Mouse (Mus musculus) thymus, postnatal 10 days (tissue): ENCODE results near the gene Lig4.

Experiments used
- DNase-seq, 2 experiments: peaks; one replicate each; pipeline ENCODE4 v3.0.0; 2021; ENCODE audit warnings: low spot score in 2 of 2

Gene Lig4

DNA sequence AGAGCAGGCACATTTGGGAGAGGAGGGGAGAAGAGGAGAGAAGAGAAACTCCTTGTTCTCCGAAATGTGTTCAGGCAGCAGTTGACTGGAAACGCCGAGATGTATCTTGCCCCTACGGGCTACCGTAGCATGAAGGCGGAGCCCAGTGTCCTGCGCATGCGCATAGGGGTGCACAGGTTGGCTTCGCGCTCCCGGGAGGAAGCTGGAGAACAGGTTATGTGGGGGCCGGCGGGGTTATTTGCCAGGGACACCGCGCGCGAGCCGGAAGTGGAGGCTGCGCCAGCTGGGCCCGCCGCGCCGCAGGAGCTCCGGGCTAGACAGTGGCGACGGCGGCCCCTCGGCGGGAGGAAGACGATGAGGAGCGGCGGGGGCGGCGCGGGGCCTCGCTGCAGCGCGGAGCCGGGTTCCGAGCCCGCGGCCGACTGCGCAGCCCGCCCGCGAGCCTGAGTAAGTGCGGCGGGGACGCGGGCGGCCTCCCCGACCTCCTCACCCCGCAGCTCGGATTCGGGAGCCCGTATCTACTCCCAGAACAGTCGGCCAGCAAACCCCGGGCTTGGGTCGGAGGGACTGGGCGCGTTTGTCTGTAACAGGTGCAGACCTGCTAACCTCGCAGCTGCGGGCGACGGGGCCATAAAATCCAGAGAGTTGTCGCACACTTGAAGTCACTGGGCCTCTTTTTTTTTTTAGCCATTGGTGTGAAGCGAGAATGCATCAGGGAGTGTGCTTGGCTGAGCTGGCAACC lies at the start of gene Lig4, which contains the start of gene Abhd13:
Lig4 (minus strand) TSS at position 114 of the 742 bp plus-strand sequence.
Abhd13 (plus strand) TSS at position 135 of the 742 bp plus-strand sequence.
- DNase-seq = peak; percentile 99

- DNase-seq = no peak
These were observed 39.7 kb upstream of the Lig4 start for GRCm38 (mm10) chr8:10017231-10017630.

DNA sequence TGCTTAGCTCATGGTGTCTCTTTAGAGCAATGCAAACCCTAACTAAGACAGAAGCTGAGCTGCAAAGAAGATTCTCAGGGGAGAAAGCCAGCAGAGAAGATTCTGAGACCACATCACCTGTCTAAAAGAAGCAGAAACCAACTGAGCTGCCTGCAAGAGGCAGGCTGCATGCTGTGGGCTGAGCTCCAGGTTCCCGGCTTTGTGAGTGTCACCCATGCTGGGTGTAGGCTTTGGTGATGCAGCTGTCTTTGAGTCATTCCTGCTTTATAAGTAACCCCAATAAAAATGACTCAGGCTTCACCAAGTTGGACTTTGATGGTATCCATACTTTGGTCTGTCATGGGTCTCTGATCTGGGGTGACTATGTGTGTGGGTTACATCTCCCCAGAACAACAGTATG lies 38.8 kb upstream of the Lig4 start:
- DNase-seq = no peak

GRCm38 (mm10) chr8:10007660-10008028 lies 30.2 kb upstream of the Lig4 start:
- DNase-seq = no peak

DNA sequence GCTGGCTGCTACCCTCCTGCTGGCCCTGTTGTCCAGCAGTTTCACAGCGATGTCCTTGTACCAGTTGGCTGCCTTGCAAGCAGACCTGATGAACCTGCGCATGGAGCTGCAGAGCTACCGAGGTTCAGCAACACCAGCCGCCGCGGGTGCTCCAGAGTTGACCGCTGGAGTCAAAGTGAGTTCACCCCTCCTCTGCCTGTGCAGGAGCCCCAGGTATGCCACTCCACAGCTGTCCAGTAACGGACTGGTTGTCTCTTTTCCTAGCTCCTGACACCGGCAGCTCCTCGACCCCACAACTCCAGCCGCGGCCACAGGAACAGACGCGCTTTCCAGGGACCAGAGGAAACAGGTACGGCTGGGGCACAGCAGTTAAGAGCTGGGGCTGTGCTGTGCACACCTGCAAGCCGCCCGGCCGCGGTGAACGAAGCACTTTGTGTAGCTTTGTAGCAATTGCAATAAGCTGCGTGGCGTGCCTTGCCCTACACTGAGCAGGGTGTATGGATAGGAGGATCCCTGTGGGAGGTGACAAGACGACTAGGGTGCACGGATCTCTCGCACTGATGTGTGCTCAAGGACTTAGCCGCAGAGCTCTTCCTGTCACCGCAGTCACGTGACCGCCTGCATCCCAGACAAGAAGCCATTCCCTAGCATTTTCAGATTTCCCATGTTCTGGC lies 29.6 kb upstream of the Lig4 start:
- DNase-seq = no peak

DNA sequence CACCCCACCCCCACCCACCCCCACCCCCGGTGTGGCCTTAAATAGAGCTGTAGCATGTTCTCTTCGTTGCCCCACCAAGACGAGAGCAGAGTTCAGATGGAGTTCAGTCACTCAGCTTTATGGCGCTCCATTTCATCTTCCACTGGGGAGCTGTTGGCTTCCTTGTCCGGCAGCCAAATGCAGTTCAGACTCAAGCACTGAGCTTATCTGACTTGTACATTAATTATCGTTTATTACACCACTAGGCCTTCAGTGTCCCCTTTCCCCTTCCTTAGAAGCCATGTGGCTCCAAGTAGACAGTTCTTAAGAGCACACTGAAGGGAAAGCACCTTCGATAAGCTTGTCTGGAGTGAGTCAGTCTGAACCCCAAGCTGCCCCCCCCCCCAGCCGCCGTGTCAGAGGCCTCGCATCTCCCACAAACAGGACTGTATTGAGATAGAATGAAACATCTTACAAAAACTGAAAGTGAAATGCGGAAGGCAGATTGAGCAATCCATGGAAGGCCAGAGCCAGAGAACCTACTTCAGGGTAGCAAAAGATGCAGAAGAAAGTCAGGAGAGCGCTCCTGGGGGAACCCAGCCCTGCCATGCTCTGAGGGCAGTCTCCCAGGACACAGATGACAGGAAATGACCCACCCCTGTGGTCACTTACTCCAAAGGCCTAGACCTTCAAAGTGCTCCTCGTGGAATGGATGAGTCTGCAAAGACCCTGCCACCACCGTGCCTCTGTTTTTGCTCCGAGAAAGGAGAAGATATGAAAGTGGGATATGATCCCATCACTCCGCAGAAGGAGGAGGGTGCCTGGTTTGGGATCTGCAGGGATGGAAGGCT lies 28.9 kb upstream of the Lig4 start, which contains the start of gene Tnfsf13b:
Tnfsf13b (plus strand) TSS at position 312 of the 830 bp plus-strand sequence.
- DNase-seq = no peak

- DNase-seq = no peak
These were observed 26.6 kb upstream of the Lig4 start for GRCm38 (mm10) chr8:10004115-10004514.

GRCm38 (mm10) chr8:9980188-9980587 lies 2.7 kb upstream of the Lig4 start:
- no peak for DNase-seq

GRCm38 (mm10) chr8:9979746-9980145 lies 2.3 kb upstream of the Lig4 start:
- DNase-seq = no peak

- DNase-seq = no peak
These were observed 1.2 kb upstream of the Lig4 start for GRCm38 (mm10) chr8:9978475-9979230.

- DNase-seq = peak in 1 of 2 experiments; percentile 29
These were observed 470 bp downstream of the Lig4 start for GRCm38 (mm10) chr8:9977016-9977415.

DNA sequence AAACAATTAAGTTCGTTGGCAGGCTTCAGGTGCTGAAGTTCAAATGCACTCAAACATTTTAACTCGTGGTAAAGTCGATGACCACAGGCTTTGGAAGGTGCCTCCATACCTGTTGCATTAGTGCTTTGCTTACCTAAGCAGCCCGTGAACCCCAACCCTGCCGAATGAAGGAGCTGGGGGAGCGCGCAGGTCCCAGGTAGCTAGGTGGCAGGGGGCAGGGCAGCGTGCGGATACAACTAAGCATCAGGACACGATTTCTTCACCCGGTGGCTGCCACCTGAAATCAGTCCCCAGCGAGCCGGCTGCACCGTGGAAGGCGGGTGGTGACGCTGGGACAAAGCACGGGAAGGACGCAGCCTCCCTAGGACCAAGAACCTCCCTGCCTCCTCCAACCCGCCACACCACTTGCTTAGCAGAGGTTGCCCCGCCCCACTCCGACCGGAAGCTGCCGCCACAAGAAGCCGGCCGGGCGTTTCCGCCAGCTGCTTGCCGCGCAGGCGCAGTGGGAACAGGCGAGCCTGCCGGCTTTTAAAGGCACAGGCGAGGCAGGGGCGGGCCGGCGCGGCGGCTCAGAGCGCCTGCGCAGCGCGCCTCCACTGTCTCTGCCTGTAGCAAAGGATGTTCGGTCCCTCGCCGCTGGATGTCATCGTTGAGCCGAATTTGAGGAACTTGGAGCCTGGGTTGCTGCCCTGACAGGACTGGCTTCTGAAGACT lies 1.4 kb downstream of the Lig4 start:
- DNase-seq = peak; percentile 97 to 98

DNA sequence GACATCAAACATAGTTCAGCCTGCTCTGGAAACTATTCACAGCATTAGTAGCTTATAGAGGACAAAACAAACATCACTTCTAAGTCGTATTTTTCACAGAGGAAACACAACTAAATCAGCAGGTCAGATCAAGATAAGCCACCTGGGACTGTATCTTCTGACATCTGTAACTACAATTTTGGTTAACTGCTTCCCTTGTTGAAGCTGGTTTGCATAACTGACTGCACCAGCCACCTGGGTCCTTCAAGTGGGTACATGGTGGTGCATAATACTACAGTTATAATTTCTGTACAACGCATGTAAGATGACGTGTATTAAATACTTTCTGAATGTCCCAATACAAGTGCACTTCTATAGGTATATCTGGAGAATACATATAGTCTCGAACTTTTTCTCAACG lies 2.2 kb downstream of the Lig4 start:
- DNase-seq = peak; percentile 48 to 52

DNA sequence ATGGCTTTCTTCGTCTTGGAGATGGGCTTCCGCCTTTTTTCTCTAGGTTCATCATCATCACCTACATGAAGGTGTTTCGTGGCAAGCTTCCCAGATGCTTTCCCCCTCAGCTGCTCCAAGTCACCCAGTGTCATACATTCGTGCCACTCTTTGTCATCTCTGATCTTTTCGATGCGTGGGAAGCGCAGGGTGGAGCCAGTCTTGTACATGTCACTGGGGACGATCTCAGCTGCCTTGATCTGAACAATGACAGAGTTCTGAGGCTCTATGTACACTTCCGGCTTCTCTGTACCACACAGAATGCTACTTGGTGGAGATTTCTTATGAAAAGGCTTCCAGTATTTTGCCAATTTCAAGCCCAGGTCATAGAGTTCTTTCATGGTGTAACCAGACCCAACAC lies 5.6 kb downstream of the Lig4 start:
- DNase-seq = no peak

- no peak for DNase-seq
These were observed 17.6 kb downstream of the Lig4 start for GRCm38 (mm10) chr8:9959919-9960318.

GRCm38 (mm10) chr8:9958338-9958737 lies 19.1 kb downstream of the Lig4 start:
- DNase-seq = no peak

DNA sequence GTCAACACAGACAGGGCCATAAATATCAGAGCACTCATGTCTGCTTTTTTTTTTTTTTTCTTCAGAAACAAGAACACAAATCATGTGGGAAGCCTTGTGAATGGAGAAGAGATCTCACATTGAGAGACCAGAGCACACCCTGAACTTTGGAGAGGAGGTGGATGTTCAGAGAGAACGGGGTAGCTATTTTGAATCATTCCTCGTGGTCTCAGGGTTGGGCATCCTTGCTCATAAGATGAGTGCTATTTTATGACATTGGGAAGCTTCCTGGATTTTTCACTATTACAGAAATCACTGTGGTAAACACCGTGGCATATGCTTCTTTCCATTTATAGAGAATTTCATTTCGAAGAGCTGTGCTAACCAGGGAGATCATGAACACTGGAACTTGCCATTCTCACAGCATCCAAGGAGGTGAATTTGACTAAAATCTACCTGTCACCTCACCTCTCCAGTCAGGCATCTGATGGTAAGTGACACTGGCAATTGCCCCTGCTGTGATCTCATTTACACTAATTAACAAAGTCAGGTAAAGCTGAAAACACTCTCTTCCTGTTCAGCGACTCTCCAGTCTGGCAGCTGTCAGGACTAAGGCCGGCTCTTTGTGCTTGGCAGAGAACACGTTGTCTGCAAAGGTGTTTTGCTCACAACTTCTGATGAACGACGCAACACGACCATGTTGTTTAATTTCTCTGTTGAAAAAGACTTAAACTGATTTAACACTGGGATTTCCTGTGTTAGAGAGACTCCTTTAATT lies 28.2 kb downstream of the Lig4 start:
- DNase-seq = no peak

DNA sequence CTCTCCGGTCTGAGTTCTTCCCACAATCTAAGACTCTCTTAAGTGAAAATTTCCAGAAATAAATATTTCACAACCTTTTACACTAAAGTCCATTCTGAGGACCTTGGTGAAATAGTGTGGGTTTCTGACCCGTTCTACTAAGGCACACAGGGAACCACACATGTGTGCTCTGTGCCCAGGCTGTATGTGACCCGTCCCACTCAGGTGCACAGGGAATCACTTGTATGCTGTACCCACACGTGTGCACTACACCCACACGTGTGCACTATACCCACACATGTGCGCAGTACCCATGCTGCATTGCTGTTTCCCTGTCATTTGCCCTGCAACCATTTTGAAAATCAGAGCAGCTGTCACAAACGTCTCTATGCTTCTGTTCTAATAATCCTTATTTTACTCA lies 41.9 kb downstream of the Lig4 start:
- DNase-seq = no peak

GRCm38 (mm10) chr8:9934891-9935565 lies 42.5 kb downstream of the Lig4 start:
- DNase-seq = peak; percentile 6 to 47

DNA sequence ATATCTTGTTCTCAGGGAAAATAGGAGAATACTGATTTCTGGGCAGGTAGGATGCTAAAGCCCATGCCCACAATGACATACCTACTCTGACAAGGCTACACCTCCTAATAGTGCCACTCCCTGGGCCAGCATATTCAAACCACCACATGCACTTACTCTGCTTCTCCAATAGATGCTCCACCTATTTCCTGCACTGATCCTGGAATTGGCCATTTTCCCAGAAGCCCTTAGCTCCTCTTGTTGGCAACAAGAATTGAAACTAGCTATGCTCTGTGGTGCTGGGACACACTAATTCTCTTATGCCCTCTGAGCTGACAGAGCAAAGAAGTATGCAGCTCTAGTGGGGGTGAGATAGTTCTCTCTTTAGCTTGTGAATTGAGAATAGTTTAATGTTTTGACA lies 44.8 kb downstream of the Lig4 start:
- no peak for DNase-seq
